Mouse (Mus musculus): ENCODE measurements around the gene Rpl9-ps1.

DNA sequence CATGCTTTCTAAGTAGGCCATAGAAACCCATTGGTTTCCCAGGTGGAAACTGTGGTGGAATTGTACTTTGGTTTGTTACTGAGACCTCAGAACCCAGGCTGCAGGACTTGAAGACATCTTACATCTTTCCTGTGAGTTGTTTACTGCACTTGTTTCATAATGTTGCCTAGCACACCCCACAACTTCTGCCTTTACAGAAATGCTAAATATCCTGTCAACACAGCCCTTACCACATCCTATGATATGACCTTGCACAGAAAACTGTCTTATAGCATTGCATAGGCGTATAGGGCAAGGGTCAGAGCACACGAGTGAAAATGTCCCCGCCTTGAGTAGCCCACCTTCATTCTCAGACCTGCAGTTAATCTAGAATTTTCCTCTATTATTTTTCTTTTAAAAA, 39.9 kb downstream of the Rpl9-ps1 start:
- TF ChIP-seq CTCF (IDR thresholded peaks at IDR 0.05; ENCODE audit: control insufficient read depth, insufficient read depth, insufficient read length) = no peak
- TF ChIP-seq MYOD1 (IDR thresholded peaks at IDR 0.05; ENCODE audit: control insufficient read depth, insufficient read length, low read depth) = no peak

All from C2C12 (cell line).